Mouse (Mus musculus) embryonic fibroblast, embryonic 13.5 days (primary cell): ENCODE measurements at regions not wholly inside any gene's neighbourhood (a gene's known extent, or its start where the extent isn't known, plus 50 kb on each side); places are given as distances from the start of the nearest gene placed in this dataset.

Experiments
- H3K27ac ChIP-seq: 2 replicates; pipeline ENCODE4 v1.5.1; 2012; ENCODE audit warnings: low read length, control low read depth, inconsistent platforms; ENCODE audit not compliant: insufficient read depth
- H3K4me1 ChIP-seq: 2 replicates; pipeline ENCODE4 v1.6.1; 2011; ENCODE audit warnings: low read length; ENCODE audit not compliant: control insufficient read depth, insufficient read depth
- H3K4me3 ChIP-seq: 2 replicates; pipeline ENCODE4 v1.5.1; 2011; ENCODE audit warnings: mild to moderate bottlenecking, control low read depth, low read length; ENCODE audit not compliant: insufficient read depth
- CTCF ChIP-seq: IDR thresholded peaks from 2 replicates; pipeline ENCODE4 v1.5.1; 2011; ENCODE audit warnings: mild to moderate bottlenecking, control low read depth, low read length, moderate library complexity, borderline replicate concordance; ENCODE audit not compliant: insufficient read depth
- POLR2A ChIP-seq: IDR thresholded peaks from 2 replicates; pipeline ENCODE4 v1.6.1; 2011; ENCODE audit warnings: low read depth, mild to moderate bottlenecking, control low read depth, low read length, moderate library complexity

- no peak for TF ChIP-seq POLR2A
- no peak for TF ChIP-seq CTCF
- H3K4me3 ChIP-seq, result no peak overlapping the region
- peak overlapping the region; percentile 78 for H3K27ac ChIP-seq
- H3K4me1 ChIP-seq, result peaks cover 4% of the 10 kb centered on the region; the same call in 1 of the 2 replicates
Observed at GRCm38 (mm10) chr2:106473458-106473857, 219.6 kb upstream of the Mpped2 start.

- no peak overlapping the region for H3K27ac ChIP-seq
- no peak overlapping the region for H3K4me3 ChIP-seq
- peaks cover 4% of the 10 kb centered on the region; the same call in 1 of the 2 replicates for H3K4me1 ChIP-seq
- TF ChIP-seq CTCF, result no peak
- no peak for TF ChIP-seq POLR2A
Observed at GRCm38 (mm10) chr2:106477991-106478390, 215.1 kb upstream of the Mpped2 start.

GRCm38 (mm10) chr2:106487335-106488082, 205.6 kb upstream of the Mpped2 start:
- no peak overlapping the region for H3K27ac ChIP-seq
- no peak overlapping the region for H3K4me3 ChIP-seq
- TF ChIP-seq POLR2A (no peak), CTCF (no peak)
- no peaks in the 10 kb centered on the region for H3K4me1 ChIP-seq

- TF ChIP-seq CTCF, result no peak
- no peak for TF ChIP-seq POLR2A
- no peak overlapping the region for H3K27ac ChIP-seq
- no peak overlapping the region for H3K4me3 ChIP-seq
- no peaks in the 10 kb centered on the region for H3K4me1 ChIP-seq
Observed at GRCm38 (mm10) chr2:106498735-106499134, 194.3 kb upstream of the Mpped2 start.

- no peak overlapping the region for H3K27ac ChIP-seq
- H3K4me1 ChIP-seq, result no peaks in the 10 kb centered on the region
- TF ChIP-seq CTCF, result no peak
- TF ChIP-seq POLR2A, result no peak
Observed at GRCm38 (mm10) chr2:106499227-106499928, 193.7 kb upstream of the Mpped2 start.

GRCm38 (mm10) chr2:106504933-106505420, 188.1 kb upstream of the Mpped2 start:
- no peak overlapping the region for H3K27ac ChIP-seq
- no peak for TF ChIP-seq POLR2A
- TF ChIP-seq CTCF, result no peak
- no peak overlapping the region for H3K4me3 ChIP-seq
- no peaks in the 10 kb centered on the region for H3K4me1 ChIP-seq

More at GRCm38 (mm10) chr2:106499227-106499928, 193.7 kb upstream of the Mpped2 start:
- H3K4me3 ChIP-seq, result no peak overlapping the region

- H3K4me1 ChIP-seq, result no peaks in the 10 kb centered on the region
- TF ChIP-seq POLR2A (no peak), CTCF (no peak)
- H3K4me3 ChIP-seq, result no peak overlapping the region
- H3K27ac ChIP-seq, result no peak overlapping the region
Observed at GRCm38 (mm10) chr2:106511889-106512288, 181.2 kb upstream of the Mpped2 start.

GRCm38 (mm10) chr2:106512338-106513024, 180.6 kb upstream of the Mpped2 start:
- TF ChIP-seq POLR2A, result no peak
- Histone ChIP-seq H3K27ac (no peak overlapping the region), H3K4me3 (no peak overlapping the region), H3K4me1 (no peaks in the 10 kb centered on the region)

GRCm38 (mm10) chr2:106513025-106513386, 180.1 kb upstream of the Mpped2 start:
- Histone ChIP-seq H3K27ac (no peak overlapping the region), H3K4me1 (no peaks in the 10 kb centered on the region), H3K4me3 (no peak overlapping the region)
- no peak for TF ChIP-seq CTCF
- no peak for TF ChIP-seq POLR2A
